ENCODE assay signal across 9 mouse cellular contexts in the genomic region with DNA sequence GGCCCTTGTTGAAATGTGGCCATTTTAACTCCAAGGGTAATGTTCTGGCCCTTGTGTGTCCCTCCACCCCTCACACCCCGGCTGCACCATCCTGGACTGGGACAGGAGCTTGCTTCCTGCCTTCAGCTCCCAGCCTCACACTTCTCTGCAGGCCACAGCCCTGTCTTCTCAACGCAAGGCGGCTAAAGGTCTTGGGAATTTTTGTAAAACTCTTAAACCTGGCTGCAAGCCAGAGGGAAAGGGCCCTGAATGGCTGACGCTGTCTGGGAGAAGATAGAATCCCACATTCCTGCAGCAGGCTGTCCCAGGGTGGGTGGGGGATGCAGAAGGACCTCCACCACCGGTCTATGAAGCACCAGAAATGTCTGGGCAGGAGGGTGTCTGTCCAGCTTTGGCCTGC.
A peak's percentile ranks its signal among the peaks of the same experiment; 100 is the strongest.
DNase-seq lines count a peak whose midpoint lies in the region; ATAC-seq and TF ChIP-seq lines count a peak whose summit lies in the region.
"Had no signal": no experiment of that assay in that cellular context is flagged by ENCODE, and none has a peak within 500 bp of the region (broad histone marks: within the 10 kb centered on the region; RNA-seq: fewer than 3 reads in every experiment).

No protein-coding gene starts in this region.

- no peak overlapping the region for H3K4me2 ChIP-seq in neural tube, embryonic 11.5 days (ENCODE audit: low read depth)
- no peak overlapping the region for H3K4me2 ChIP-seq in neural tube, embryonic 15.5 days
- H3K4me2 ChIP-seq in heart, embryonic 15.5 days = no peak overlapping the region
- no peak overlapping the region; the same call in 1 of the 2 replicates for H3K4me2 ChIP-seq in limb, embryonic 12.5 days
- H3K4me2 ChIP-seq in stomach, postnatal 0 days (replicated peaks; ENCODE audit: low read depth) = no peak overlapping the region

- intact Hi-C loops in gastrocnemius, postnatal 36 days (cut with DNase I) = loop anchor here (5.0 kb wide), 1 partner anchor 100 kb away; no protein-coding TSS in a partner anchor

- no peaks in the 10 kb centered on the region for H3K36me3 ChIP-seq in neural tube, embryonic 11.5 days (ENCODE audit: control insufficient read depth, insufficient read depth, low read length)
- no peaks in the 10 kb centered on the region for H3K36me3 ChIP-seq in neural tube, embryonic 15.5 days
- H3K36me3 ChIP-seq in heart, embryonic 15.5 days = no peaks in the 10 kb centered on the region
- no peaks in the 10 kb centered on the region for H3K36me3 ChIP-seq in limb, embryonic 12.5 days
- H3K36me3 ChIP-seq in stomach, postnatal 0 days (ENCODE audit: control insufficient read depth, insufficient read depth, low read length) = no peaks in the 10 kb centered on the region

- no peak for DNase-seq in neural tube, embryonic 11.5 days (ENCODE audit: low spot score)
- DNase-seq in stomach, postnatal 0 days (ENCODE audit: low spot score) = no peak
- DNase-seq in gastrocnemius, postnatal 36 days = no peak
- no peak for DNase-seq in yolk sac, embryonic 10.5 days (ENCODE audit: low spot score)
- no peak for DNase-seq in spleen, postnatal 36 days (ENCODE audit: low spot score in 2 of 2)
- DNase-seq: cerebellum, adult 11 months had no signal

- WGBS in neural tube, embryonic 11.5 days = 58% methylated on average over 5 of the region's 5 CpGs
- 40% methylated on average over 5 of the region's 5 CpGs for WGBS in neural tube, embryonic 15.5 days
- 11% methylated on average over 5 of the region's 5 CpGs for WGBS in heart, embryonic 15.5 days
- 27% methylated on average over 5 of the region's 5 CpGs for WGBS in limb, embryonic 12.5 days
- 27% methylated on average over 5 of the region's 5 CpGs for WGBS in stomach, postnatal 0 days

- peak overlapping the region; percentile 34; the same call in 1 of the 2 replicates for H3K27ac ChIP-seq in neural tube, embryonic 11.5 days (ENCODE audit: low read depth, low read length)
- H3K27ac ChIP-seq in neural tube, embryonic 15.5 days (replicated peaks) = no peak overlapping the region
- H3K27ac ChIP-seq in heart, embryonic 15.5 days = peak overlapping the region; percentile 61
- H3K27ac ChIP-seq in limb, embryonic 12.5 days = peak overlapping the region; percentile 87
- H3K27ac ChIP-seq in stomach, postnatal 0 days (replicated peaks) = peak overlapping the region; percentile 40

- TF ChIP-seq CTCF in stomach, postnatal 0 days (IDR thresholded peaks at IDR 0.05; ENCODE audit: low read depth) = no peak; the same call in 1 of the 2 replicates

- peaks cover 55% of the 10 kb centered on the region for H3K4me1 ChIP-seq in neural tube, embryonic 11.5 days (ENCODE audit: control insufficient read depth, insufficient read depth, low read length)
- H3K4me1 ChIP-seq in neural tube, embryonic 15.5 days = peaks cover 57% of the 10 kb centered on the region
- peaks cover 55% of the 10 kb centered on the region for H3K4me1 ChIP-seq in heart, embryonic 15.5 days (replicated peaks)
- peaks cover 87% of the 10 kb centered on the region for H3K4me1 ChIP-seq in limb, embryonic 12.5 days (replicated peaks)
- 0 out of 2 replicates have a peak, but pooled peaks cover 4% of the 10 kb centered on the region for H3K4me1 ChIP-seq in stomach, postnatal 0 days (replicated peaks; ENCODE audit: control insufficient read depth, insufficient read depth)

- H3K27me3 ChIP-seq in neural tube, embryonic 11.5 days (ENCODE audit: control insufficient read depth, insufficient read depth, low read length) = no peaks in the 10 kb centered on the region
- peaks cover 11% of the 10 kb centered on the region for H3K27me3 ChIP-seq in neural tube, embryonic 15.5 days (replicated peaks)
- H3K27me3 ChIP-seq in heart, embryonic 15.5 days = peaks cover 45% of the 10 kb centered on the region
- peaks cover 22% of the 10 kb centered on the region for H3K27me3 ChIP-seq in limb, embryonic 12.5 days
- no peaks in the 10 kb centered on the region for H3K27me3 ChIP-seq in stomach, postnatal 0 days (ENCODE audit: control insufficient read depth, insufficient read depth, low read length)

- ATAC-seq in neural tube, embryonic 11.5 days (ENCODE audit: insufficient read depth, low FRiP score, low TSS enrichment) = no peak
- ATAC-seq in neural tube, embryonic 15.5 days (ENCODE audit: low FRiP score) = no peak
- ATAC-seq in heart, embryonic 15.5 days (replicated peaks; ENCODE audit: insufficient number of reproducible peaks, insufficient read depth, low FRiP score, low read depth) = no peak
- no peak for ATAC-seq in limb, embryonic 12.5 days (ENCODE audit: insufficient number of reproducible peaks, insufficient read depth, low FRiP score, low TSS enrichment, low read depth)
- ATAC-seq in stomach, postnatal 0 days (ENCODE audit: low FRiP score, low TSS enrichment) = no peak

- H3K9ac ChIP-seq in neural tube, embryonic 11.5 days (ENCODE audit: low read length) = no peak overlapping the region
- H3K9ac ChIP-seq in neural tube, embryonic 15.5 days (replicated peaks) = no peak overlapping the region
- no peak overlapping the region for H3K9ac ChIP-seq in heart, embryonic 15.5 days
- H3K9ac ChIP-seq in limb, embryonic 12.5 days (replicated peaks) = no peak overlapping the region
- no peak overlapping the region for H3K9ac ChIP-seq in stomach, postnatal 0 days (ENCODE audit: low read length)

- TF ChIP-seq EP300 in stomach, postnatal 0 days (optimal IDR thresholded peaks at IDR 0.05) = no peak

- no peaks in the 10 kb centered on the region for H3K9me3 ChIP-seq in neural tube, embryonic 11.5 days (ENCODE audit: control insufficient read depth, low read length)
- no peaks in the 10 kb centered on the region for H3K9me3 ChIP-seq in neural tube, embryonic 15.5 days (replicated peaks)
- no peaks in the 10 kb centered on the region for H3K9me3 ChIP-seq in heart, embryonic 15.5 days (replicated peaks)
- no peaks in the 10 kb centered on the region for H3K9me3 ChIP-seq in limb, embryonic 12.5 days
- no peaks in the 10 kb centered on the region for H3K9me3 ChIP-seq in stomach, postnatal 0 days (ENCODE audit: control insufficient read depth, low read length)

- no peak overlapping the region for H3K4me3 ChIP-seq in neural tube, embryonic 11.5 days (ENCODE audit: low read depth, low read length)
- no peak overlapping the region for H3K4me3 ChIP-seq in neural tube, embryonic 15.5 days (replicated peaks)
- no peak overlapping the region for H3K4me3 ChIP-seq in heart, embryonic 15.5 days
- H3K4me3 ChIP-seq in limb, embryonic 12.5 days (replicated peaks) = no peak overlapping the region
- no peak overlapping the region for H3K4me3 ChIP-seq in stomach, postnatal 0 days (ENCODE audit: low read depth, low read length)
